Mouse (Mus musculus) lung, postnatal 36 days (tissue): ENCODE data around the gene Vmn1r205.
"Not testable (repeated sequence)": the region's sequence is repeated elsewhere in the genome, so short reads cannot be mapped to it uniquely, and the experiment has no call there.

Experiments
- DNase-seq: peaks from one replicate; pipeline ENCODE4 v3.0.0; 2022; ENCODE audit warnings: mixed read lengths

Gene Vmn1r205

GRCm38 (mm10) chr13:22592900-22593299, at the start of gene Vmn1r205:
TSS of gene Vmn1r205 (minus strand) at chr13:22593000.
- DNase-seq: no peak

GRCm38 (mm10) chr13:22624151-22624550, 31.4 kb upstream of the Vmn1r205 start, which contains the start of gene Vmn1r206:
TSS of gene Vmn1r206 (minus strand) at chr13:22624251.
- DNase-seq: not testable (repeated sequence)

- DNase-seq: not testable (repeated sequence)
Observed at GRCm38 (mm10) chr13:22583336-22583735, 9.5 kb downstream of the Vmn1r205 start.

GRCm38 (mm10) chr13:22574911-22575310, 17.9 kb downstream of the Vmn1r205 start:
- not testable (repeated sequence) for DNase-seq

- DNase-seq: not testable (repeated sequence)
Observed at GRCm38 (mm10) chr13:22552898-22553297, 39.9 kb downstream of the Vmn1r205 start, which contains the start of gene Vmn1r204. TSS of gene Vmn1r204 (plus strand) at chr13:22553198.
